Mouse (Mus musculus) hindbrain, embryonic 11.5 days (tissue): Measurements from ENCODE around the gene Fam166b. TPM values are rescaled to one million over a fixed set of nuclear protein-coding genes. Genes with fewer than 3 reads are reported as not detected.

Experiments
- ATAC-seq: fragments of 200-750 bp; cut with Nextera tagmentation; 2 replicates; pipeline ENCODE4 v1.8.0; 2017; ENCODE audit warnings: mild to moderate bottlenecking, moderate TSS enrichment, moderate library complexity; ENCODE audit not compliant: low FRiP score
- DNase-seq: peaks from one replicate; pipeline ENCODE4 v3.0.0-alpha.2; 2015; ENCODE audit warnings: low spot score
- H3K27ac ChIP-seq: fragments of 300-500 bp; sonication (generic); 2 replicates; pipeline ENCODE4 v1.5.1; 2014; ENCODE audit warnings: mild to moderate bottlenecking, low read depth, low read length
- H3K27me3 ChIP-seq: fragments of 300-500 bp; sonication (generic); 2 replicates; pipeline ENCODE4 v1.6.1; 2014; ENCODE audit warnings: mild to moderate bottlenecking, low read length, moderate library complexity, mixed read lengths; ENCODE audit not compliant: control insufficient read depth, insufficient read depth
- H3K36me3 ChIP-seq: fragments of 300-500 bp; sonication (generic); 2 replicates; pipeline ENCODE4 v1.6.1; 2014; ENCODE audit warnings: mild to moderate bottlenecking, low read length, moderate library complexity, mixed read lengths; ENCODE audit not compliant: control insufficient read depth, insufficient read depth
- H3K4me1 ChIP-seq: fragments of 300-500 bp; sonication (generic); replicated peaks from 2 replicates; pipeline ENCODE4 v1.6.1; 2014; ENCODE audit warnings: low read length, mixed read lengths; ENCODE audit not compliant: control insufficient read depth, insufficient read depth
- H3K4me2 ChIP-seq: fragments of 300-500 bp; sonication (generic); replicated peaks from 2 replicates; pipeline ENCODE4 v1.6.1; 2014; ENCODE audit warnings: mild to moderate bottlenecking, low read depth, low read length
- H3K4me3 ChIP-seq: fragments of 300-500 bp; sonication (generic); 2 replicates; pipeline ENCODE4 v1.5.1; 2014; ENCODE audit warnings: low read depth, low read length
- H3K9ac ChIP-seq: fragments of 300-500 bp; sonication (generic); 2 replicates; pipeline ENCODE4 v1.6.1; 2014; ENCODE audit warnings: low read depth, low read length
- H3K9me3 ChIP-seq: fragments of 300-500 bp; sonication (generic); 2 replicates; pipeline ENCODE4 v1.6.1; 2016; ENCODE audit warnings: low read length; ENCODE audit not compliant: control insufficient read depth
- WGBS: fragments of 180-500 bp; shearing (Covaris S2); extraction: QIAGEN DNeasy Blood & Tissue Kit; methylation state at CpG from one replicate; pipeline ENCODE4 v1.1.7; 2014; 5-methylcytosine and 5-hydroxymethylcytosine counted together
- polyA plus RNA-seq: library from polyadenylated mRNA; unstranded; fragments of >200 nt; fragmentation: Nextera tagmentation; extraction: Ambion mirVana; gene quantifications from 2 replicates; pipeline ENCODE4 v1.2.1, GENCODE M21; 2014

Gene Fam166b
- polyA plus RNA-seq, 1 experiment from 2014 or later, result 0.26 TPM

- Histone ChIP-seq H3K4me1 (peaks cover 4% of the 10 kb centered on the region; the same call in 1 of the 2 replicates), H3K4me3 (no peak overlapping the region), H3K36me3 (no peaks in the 10 kb centered on the region), H3K9ac (no peak overlapping the region), H3K27ac (no peak overlapping the region), H3K9me3 (no peaks in the 10 kb centered on the region), H3K4me2 (no peak overlapping the region), H3K27me3 (peaks cover 8% of the 10 kb centered on the region; the same call in 1 of the 2 replicates)
- WGBS, result 15% methylated on average over 8 of the region's 8 CpGs
- ATAC-seq (no peak), DNase-seq (no peak)
Measured at GRCm38 (mm10) chr4:43457124-43457523, 28.2 kb upstream of the Fam166b start.

- Histone ChIP-seq H3K4me2 (no peak overlapping the region), H3K4me1 (peaks cover 4% of the 10 kb centered on the region; the same call in 1 of the 2 replicates), H3K9me3 (no peaks in the 10 kb centered on the region), H3K4me3 (no peak overlapping the region), H3K36me3 (no peaks in the 10 kb centered on the region), H3K27ac (no peak overlapping the region), H3K27me3 (peaks cover 8% of the 10 kb centered on the region; the same call in 1 of the 2 replicates), H3K9ac (no peak overlapping the region)
- DNase-seq (no peak), ATAC-seq (no peak)
- WGBS, result 31% methylated on average over 4 of the region's 4 CpGs
Measured at GRCm38 (mm10) chr4:43456470-43456869, 27.5 kb upstream of the Fam166b start.

DNA sequence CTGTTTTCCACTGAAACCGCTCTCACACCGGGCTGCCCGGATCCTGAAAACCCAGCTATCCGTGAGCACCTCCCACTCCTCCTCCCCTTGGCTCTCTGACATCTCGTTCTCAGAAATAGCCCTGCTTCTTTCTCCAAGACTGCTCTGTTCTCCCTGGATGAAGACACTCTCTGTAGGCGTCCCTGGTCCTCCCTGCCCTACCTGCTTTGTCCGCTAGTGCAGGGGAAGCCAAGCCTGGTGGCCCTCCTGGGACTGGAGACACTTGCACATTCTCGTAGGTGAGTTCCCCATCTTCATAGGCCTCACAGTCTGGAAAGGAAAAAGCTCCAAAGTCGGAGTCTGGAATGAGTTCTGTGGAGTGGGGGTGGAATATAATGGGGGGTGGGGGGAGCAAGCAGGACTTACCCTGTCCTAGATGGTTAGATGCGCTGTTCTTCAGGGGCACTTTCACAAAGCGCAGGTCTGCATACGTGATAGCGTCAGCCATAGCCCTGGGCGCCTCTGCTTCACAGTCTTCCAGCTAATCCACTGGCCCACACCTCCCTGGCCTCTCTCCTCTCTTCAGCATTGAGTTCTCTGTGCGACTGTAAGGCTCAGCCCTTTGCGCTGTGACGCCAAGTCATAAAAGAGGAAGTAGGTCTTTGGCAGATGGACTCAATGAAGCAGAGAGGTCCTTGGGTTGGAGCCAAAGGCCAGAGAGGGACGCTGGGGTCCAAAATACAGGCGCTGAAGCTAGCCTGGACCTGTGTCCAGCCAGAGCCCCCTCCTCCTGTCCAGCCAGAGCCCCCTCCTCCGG is 25.3 kb upstream of the Fam166b start, which contains the start of gene Cd72:
Gene Cd72 (minus strand): TSS at position 588 of the 796 bp plus-strand sequence.
- Histone ChIP-seq H3K36me3 (no peaks in the 10 kb centered on the region), H3K4me3 (peak within 1 kb of the TSS; percentile 20), H3K9me3 (no peaks in the 10 kb centered on the region), H3K4me2 (peak within 1 kb of the TSS; percentile 41), H3K27ac (no peak within 1 kb of the TSS), H3K4me1 (peaks cover 4% of the 10 kb centered on the region; the same call in 1 of the 2 replicates), H3K27me3 (peaks cover 8% of the 10 kb centered on the region; the same call in 1 of the 2 replicates), H3K9ac (peak within 1 kb of the TSS; percentile 34; the same call in 1 of the 2 replicates)
- ATAC-seq, result no peak
- DNase-seq, result peak; percentile 32
- 35% methylated on average over 20 of the region's 20 CpGs for WGBS

GRCm38 (mm10) chr4:43453413-43453812 is 24.5 kb upstream of the Fam166b start:
- WGBS, result 2% methylated on average over 18 of the region's 18 CpGs
- Histone ChIP-seq H3K9ac (peak overlapping the region; percentile 34; the same call in 1 of the 2 replicates), H3K4me3 (peak overlapping the region; percentile 20), H3K4me1 (peaks cover 4% of the 10 kb centered on the region; the same call in 1 of the 2 replicates), H3K27ac (no peak overlapping the region), H3K4me2 (peak overlapping the region; percentile 41), H3K9me3 (no peaks in the 10 kb centered on the region), H3K36me3 (no peaks in the 10 kb centered on the region), H3K27me3 (peaks cover 8% of the 10 kb centered on the region; the same call in 1 of the 2 replicates)
- DNase-seq (peak; percentile 49), ATAC-seq (0 out of 2 replicates have a peak, but pooled peaks have one; percentile 45)

DNA sequence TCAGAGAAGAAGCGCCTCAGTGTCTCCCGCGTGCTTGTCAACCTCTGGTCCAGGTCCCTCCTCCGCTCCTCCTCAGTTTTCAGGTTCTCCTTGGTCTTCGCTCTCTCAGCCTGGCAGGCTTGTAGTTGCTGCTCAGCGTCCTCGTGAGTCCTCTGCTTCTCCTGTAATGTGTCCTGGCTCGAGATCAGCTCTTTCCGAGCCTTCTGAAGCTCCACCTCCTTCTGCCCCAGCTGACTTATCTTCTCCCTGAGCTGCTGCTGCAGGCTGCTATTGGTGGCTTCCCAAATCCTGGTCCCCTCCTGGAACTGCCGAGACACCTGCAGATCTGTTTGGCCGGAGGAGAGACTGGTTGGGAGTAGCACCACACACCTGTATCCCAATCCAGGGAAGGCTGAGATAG is 23.4 kb upstream of the Fam166b start:
- no peaks in the 10 kb centered on the region for H3K9me3 ChIP-seq
- peaks cover 4% of the 10 kb centered on the region; the same call in 1 of the 2 replicates for H3K4me1 ChIP-seq
- no peak overlapping the region for H3K9ac ChIP-seq
- 63% methylated on average over 11 of the region's 11 CpGs for WGBS
- H3K36me3 ChIP-seq, result no peaks in the 10 kb centered on the region
- ATAC-seq (no peak), DNase-seq (no peak)
- no peak overlapping the region for H3K4me2 ChIP-seq
- H3K27me3 ChIP-seq, result peaks cover 8% of the 10 kb centered on the region; the same call in 1 of the 2 replicates
- H3K4me3 ChIP-seq, result no peak overlapping the region
- H3K27ac ChIP-seq, result no peak overlapping the region

DNA sequence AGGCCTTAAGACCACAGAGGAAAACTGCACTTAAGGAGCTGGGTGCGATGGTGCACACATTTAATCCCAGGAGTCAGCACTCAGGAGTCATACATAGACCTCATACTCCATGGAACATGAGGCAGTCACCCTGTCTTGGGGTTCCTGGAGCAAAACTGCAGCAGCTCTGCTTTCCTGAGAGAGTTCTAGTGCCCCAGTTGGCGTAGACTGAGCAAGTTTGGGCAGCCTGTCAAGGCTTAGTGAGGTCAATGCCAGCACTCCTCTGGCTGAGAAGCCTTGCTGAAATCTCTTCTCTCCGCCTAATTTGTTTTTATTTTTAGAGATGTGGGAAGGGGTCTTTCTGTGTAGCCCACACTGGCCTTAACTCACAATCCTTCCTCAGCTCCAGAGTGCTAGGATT is 19.6 kb upstream of the Fam166b start:
- H3K4me2 ChIP-seq, result no peak overlapping the region
- H3K4me3 ChIP-seq, result no peak overlapping the region
- no peak overlapping the region for H3K27ac ChIP-seq
- 87% methylated on average over 3 of the region's 3 CpGs for whole genome bisulfite sequencing
- DNase-seq (no peak), ATAC-seq (no peak)
- H3K9ac ChIP-seq, result no peak overlapping the region
- peaks cover 4% of the 10 kb centered on the region; the same call in 1 of the 2 replicates for H3K27me3 ChIP-seq
- H3K36me3 ChIP-seq, result peaks cover 12% of the 10 kb centered on the region
- H3K9me3 ChIP-seq, result no peaks in the 10 kb centered on the region
- peaks cover 4% of the 10 kb centered on the region for H3K4me1 ChIP-seq

GRCm38 (mm10) chr4:43447251-43447650 is 18.3 kb upstream of the Fam166b start:
- DNase-seq, result no peak
- WGBS, result 89% methylated on average over 13 of the region's 13 CpGs
- no peak for ATAC-seq

DNA sequence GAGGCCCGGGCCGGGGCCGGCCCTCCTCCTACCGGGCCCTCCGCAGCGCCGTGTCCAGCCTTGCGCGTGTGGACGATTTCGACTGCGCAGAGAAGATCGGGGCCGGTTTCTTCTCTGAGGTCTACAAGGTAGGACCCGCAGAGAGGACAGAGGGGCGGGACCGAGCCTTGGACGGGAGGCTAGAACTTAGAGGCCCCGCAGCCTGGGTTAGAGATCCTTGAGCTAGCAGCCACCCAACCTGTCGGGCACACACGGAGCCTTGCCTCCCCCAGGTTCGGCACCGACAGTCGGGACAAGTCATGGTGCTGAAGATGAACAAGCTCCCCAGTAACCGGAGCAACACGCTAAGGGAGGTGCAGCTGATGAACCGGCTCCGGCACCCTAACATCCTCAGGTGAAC is 14.6 kb upstream of the Fam166b start:
- Histone ChIP-seq H3K27me3 (no peaks in the 10 kb centered on the region), H3K4me2 (peak overlapping the region; percentile 84), H3K9ac (peak overlapping the region; percentile 98), H3K4me3 (peak overlapping the region; percentile 94), H3K27ac (peak overlapping the region; percentile 91), H3K36me3 (peaks cover 12% of the 10 kb centered on the region), H3K9me3 (no peaks in the 10 kb centered on the region), H3K4me1 (peaks cover 4% of the 10 kb centered on the region)
- WGBS, result 1% methylated on average over 28 of the region's 28 CpGs
- ATAC-seq (peak; percentile 28; the same call in 1 of the 2 replicates), DNase-seq (peak; percentile 54)

More at GRCm38 (mm10) chr4:43447251-43447650, 18.3 kb upstream of the Fam166b start:
- no peak overlapping the region for H3K4me2 ChIP-seq
- peaks cover 12% of the 10 kb centered on the region for H3K36me3 ChIP-seq
- H3K27me3 ChIP-seq, result no peaks in the 10 kb centered on the region
- H3K27ac ChIP-seq, result no peak overlapping the region
- H3K9ac ChIP-seq, result no peak overlapping the region
- peaks cover 4% of the 10 kb centered on the region for H3K4me1 ChIP-seq
- H3K9me3 ChIP-seq, result no peaks in the 10 kb centered on the region
- no peak overlapping the region for H3K4me3 ChIP-seq
